ENCODE assay signal across 9 mouse cellular contexts in the genomic region with DNA sequence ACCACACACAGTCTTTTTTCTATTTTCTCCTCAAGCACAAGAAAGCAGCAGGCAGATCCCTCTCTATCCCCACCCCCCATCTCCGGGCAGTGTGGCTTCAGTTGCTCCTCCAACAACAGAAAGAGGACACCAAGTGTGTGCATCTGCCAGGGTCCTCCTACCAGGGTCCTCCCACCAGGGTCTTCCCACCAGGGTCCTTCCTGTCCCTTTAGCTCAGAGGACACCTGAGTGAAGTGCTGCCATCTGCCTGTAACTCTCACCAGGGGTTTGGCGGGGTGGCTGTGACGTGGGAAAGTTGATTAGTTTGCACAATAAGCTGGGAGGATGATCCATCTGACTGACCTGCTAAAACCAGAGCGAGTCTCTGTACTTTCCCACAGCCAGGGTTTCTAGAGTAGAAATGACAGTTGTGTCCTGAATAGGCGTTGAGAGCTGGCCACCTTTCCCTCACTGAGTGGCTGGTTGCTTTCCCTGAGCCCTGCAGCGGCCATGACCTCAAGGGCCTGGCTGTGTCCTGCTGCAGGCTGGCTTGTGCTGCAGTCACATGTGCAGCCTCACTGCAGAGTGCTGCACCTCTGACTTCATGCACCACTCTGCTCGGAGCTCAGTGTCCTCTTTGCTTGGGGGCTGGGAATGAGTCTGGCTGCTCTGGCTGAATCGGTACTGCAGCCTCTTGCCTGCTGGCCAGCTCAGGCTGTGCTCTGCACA. TPM values are rescaled to one million over a fixed set of nuclear protein-coding genes. Genes with fewer than 3 reads are reported as not detected.
A peak's percentile ranks its signal among the peaks of the same experiment; 100 is the strongest.
DNase-seq lines count a peak whose midpoint lies in the region; ATAC-seq and TF ChIP-seq lines count a peak whose summit lies in the region.
"Had no signal": no experiment of that assay in that cellular context is flagged by ENCODE, and none has a peak within 500 bp of the region (broad histone marks: within the 10 kb centered on the region; RNA-seq: fewer than 3 reads in every experiment).

No protein-coding gene starts in this region.

- no peak for DNase-seq in forebrain, embryonic 10.5 days (ENCODE audit: extremely low spot score, low spot score)
- DNase-seq in midbrain, embryonic 10.5 days (ENCODE audit: low spot score), result no peak
- no peak for DNase-seq in stomach, postnatal 0 days (ENCODE audit: low spot score)
- DNase-seq in left cerebral cortex, adult 9 months (ENCODE audit: low spot score in 2 of 2), result no peak
- DNase-seq in thymus, adult 2 months, result no peak
- DNase-seq: B cell, adult 2 months had no signal

- no peak for TF ChIP-seq POLR2A in thymus, adult 2 months (IDR thresholded peaks at IDR 0.05; ENCODE audit: control insufficient read depth, extremely low read depth, insufficient read depth, low read length, poor library complexity)

- no peak overlapping the region for H3K4me2 ChIP-seq in forebrain, embryonic 13.5 days
- no peak overlapping the region for H3K4me2 ChIP-seq in midbrain, embryonic 15.5 days
- no peak overlapping the region for H3K4me2 ChIP-seq in kidney, embryonic 16.5 days (replicated peaks; ENCODE audit: low read depth, low read length)
- H3K4me2 ChIP-seq in stomach, postnatal 0 days (replicated peaks; ENCODE audit: low read depth), result no peak overlapping the region

- H3K36me3 ChIP-seq in forebrain, embryonic 13.5 days (ENCODE audit: poor library complexity, severe bottlenecking), result no peaks in the 10 kb centered on the region; the same call in 1 of the 2 replicates
- H3K36me3 ChIP-seq in forebrain, embryonic 10.5 days (replicated peaks), result peaks cover 20% of the 10 kb centered on the region
- peaks cover 14% of the 10 kb centered on the region for H3K36me3 ChIP-seq in midbrain, embryonic 10.5 days
- no peaks in the 10 kb centered on the region for H3K36me3 ChIP-seq in midbrain, embryonic 15.5 days (replicated peaks)
- H3K36me3 ChIP-seq in kidney, embryonic 16.5 days (ENCODE audit: insufficient read depth, low read length), result peaks cover 4% of the 10 kb centered on the region; the same call in 1 of the 2 replicates
- H3K36me3 ChIP-seq in stomach, postnatal 0 days (ENCODE audit: control insufficient read depth, insufficient read depth, low read length), result no peaks in the 10 kb centered on the region
- H3K36me3 ChIP-seq in thymus, adult 2 months (ENCODE audit: control insufficient read depth, insufficient read depth, low read length), result no peaks in the 10 kb centered on the region

- H3K9ac ChIP-seq in forebrain, embryonic 13.5 days, result peak overlapping the region; percentile 28; the same call in 1 of the 2 replicates
- no peak overlapping the region for H3K9ac ChIP-seq in midbrain, embryonic 15.5 days
- H3K9ac ChIP-seq in kidney, embryonic 16.5 days (replicated peaks; ENCODE audit: low read length), result peak overlapping the region; percentile 15; the same call in 1 of the 2 replicates
- H3K9ac ChIP-seq in stomach, postnatal 0 days (ENCODE audit: low read length), result no peak overlapping the region

- no peak for ATAC-seq in forebrain, embryonic 13.5 days
- no peak for ATAC-seq in midbrain, embryonic 15.5 days (replicated peaks)
- ATAC-seq in kidney, embryonic 16.5 days (ENCODE audit: low FRiP score, low TSS enrichment), result peak; percentile 74
- ATAC-seq in stomach, postnatal 0 days (ENCODE audit: low FRiP score, low TSS enrichment), result 0 out of 2 replicates have a peak, but pooled peaks have one; percentile 40

- H3K27me3 ChIP-seq in forebrain, embryonic 13.5 days, result no peaks in the 10 kb centered on the region
- no peaks in the 10 kb centered on the region for H3K27me3 ChIP-seq in forebrain, embryonic 10.5 days (ENCODE audit: poor library complexity, severe bottlenecking)
- no peaks in the 10 kb centered on the region for H3K27me3 ChIP-seq in midbrain, embryonic 10.5 days (ENCODE audit: low read depth, poor library complexity, severe bottlenecking)
- H3K27me3 ChIP-seq in midbrain, embryonic 15.5 days (replicated peaks), result no peaks in the 10 kb centered on the region
- no peaks in the 10 kb centered on the region for H3K27me3 ChIP-seq in kidney, embryonic 16.5 days (ENCODE audit: insufficient read depth, low read length)
- H3K27me3 ChIP-seq in stomach, postnatal 0 days (ENCODE audit: control insufficient read depth, insufficient read depth, low read length), result no peaks in the 10 kb centered on the region
- no peaks in the 10 kb centered on the region for H3K27me3 ChIP-seq in thymus, adult 2 months (ENCODE audit: control insufficient read depth, insufficient read depth, low read length)

- H3K9me3 ChIP-seq in forebrain, embryonic 13.5 days (replicated peaks), result no peaks in the 10 kb centered on the region
- no peaks in the 10 kb centered on the region for H3K9me3 ChIP-seq in forebrain, embryonic 10.5 days
- H3K9me3 ChIP-seq in midbrain, embryonic 10.5 days (replicated peaks), result no peaks in the 10 kb centered on the region
- no peaks in the 10 kb centered on the region for H3K9me3 ChIP-seq in midbrain, embryonic 15.5 days
- no peaks in the 10 kb centered on the region for H3K9me3 ChIP-seq in kidney, embryonic 16.5 days (ENCODE audit: low read length)
- no peaks in the 10 kb centered on the region for H3K9me3 ChIP-seq in stomach, postnatal 0 days (ENCODE audit: control insufficient read depth, low read length)

- no peak for TF ChIP-seq EP300 in stomach, postnatal 0 days (optimal IDR thresholded peaks at IDR 0.05)

- no peak overlapping the region for H3K27ac ChIP-seq in forebrain, embryonic 13.5 days
- no peak overlapping the region for H3K27ac ChIP-seq in forebrain, embryonic 10.5 days
- peak overlapping the region; percentile 38; the same call in 1 of the 2 replicates for H3K27ac ChIP-seq in midbrain, embryonic 10.5 days (replicated peaks)
- no peak overlapping the region for H3K27ac ChIP-seq in midbrain, embryonic 15.5 days
- peak overlapping the region; percentile 79 for H3K27ac ChIP-seq in kidney, embryonic 16.5 days (ENCODE audit: low read length)
- H3K27ac ChIP-seq in stomach, postnatal 0 days (replicated peaks), result no peak overlapping the region
- H3K27ac ChIP-seq in thymus, adult 2 months (ENCODE audit: control insufficient read depth, insufficient read depth, low read length), result no peak overlapping the region

- 48% methylated on average over 8 of the region's 8 CpGs for WGBS in forebrain, embryonic 13.5 days
- 56% methylated on average over 8 of the region's 8 CpGs for WGBS in forebrain, embryonic 10.5 days
- WGBS in midbrain, embryonic 10.5 days, result 54% methylated on average over 8 of the region's 8 CpGs
- WGBS in midbrain, embryonic 15.5 days, result 44% methylated on average over 8 of the region's 8 CpGs
- WGBS in kidney, embryonic 16.5 days, result 32% methylated on average over 8 of the region's 8 CpGs
- 56% methylated on average over 8 of the region's 8 CpGs for WGBS in stomach, postnatal 0 days
- WGBS in thymus, adult 2 months, result 88% methylated on average over 8 of the region's 8 CpGs

- TF ChIP-seq CTCF in stomach, postnatal 0 days (IDR thresholded peaks at IDR 0.05; ENCODE audit: low read depth), result peak; percentile 30
- TF ChIP-seq CTCF in thymus, adult 2 months (IDR thresholded peaks at IDR 0.05; ENCODE audit: borderline replicate concordance, control insufficient read depth, extremely low read depth, insufficient read depth, low read length, poor library complexity), result no peak

- H3K4me3 ChIP-seq in forebrain, embryonic 13.5 days, result no peak overlapping the region
- H3K4me3 ChIP-seq in forebrain, embryonic 10.5 days, result no peak overlapping the region
- H3K4me3 ChIP-seq in midbrain, embryonic 10.5 days, result no peak overlapping the region
- no peak overlapping the region for H3K4me3 ChIP-seq in midbrain, embryonic 15.5 days
- H3K4me3 ChIP-seq in kidney, embryonic 16.5 days (ENCODE audit: low read length), result no peak overlapping the region
- H3K4me3 ChIP-seq in stomach, postnatal 0 days (ENCODE audit: low read depth, low read length), result no peak overlapping the region
- no peak overlapping the region for H3K4me3 ChIP-seq in thymus, adult 2 months (ENCODE audit: control insufficient read depth, insufficient read depth, low read length)

- no peaks in the 10 kb centered on the region for H3K4me1 ChIP-seq in forebrain, embryonic 13.5 days
- peaks cover 12% of the 10 kb centered on the region for H3K4me1 ChIP-seq in forebrain, embryonic 10.5 days
- H3K4me1 ChIP-seq in midbrain, embryonic 10.5 days, result peaks cover 7% of the 10 kb centered on the region; the same call in 1 of the 2 replicates
- no peaks in the 10 kb centered on the region for H3K4me1 ChIP-seq in midbrain, embryonic 15.5 days
- H3K4me1 ChIP-seq in kidney, embryonic 16.5 days (ENCODE audit: insufficient read depth, low read length), result peaks cover 13% of the 10 kb centered on the region
- H3K4me1 ChIP-seq in stomach, postnatal 0 days (replicated peaks; ENCODE audit: control insufficient read depth, insufficient read depth), result no peaks in the 10 kb centered on the region
- no peaks in the 10 kb centered on the region for H3K4me1 ChIP-seq in thymus, adult 2 months (replicated peaks; ENCODE audit: control insufficient read depth, insufficient read depth, low read length)

RNA-seq across cellular contexts. Expression of a gene that starts 15.4 kb away (rescaled TPM):
- polyA plus RNA-seq in forebrain, embryonic 13.5 days (2015; fragmentation: Nextera tagmentation; extraction: Ambion mirVana), result 0.65 and 0.89 TPM in 2 replicates
- polyA plus RNA-seq in forebrain, embryonic 10.5 days (2016; fragmentation: Nextera tagmentation; extraction: Ambion mirVana), result 0.25 and 0.26 TPM in 2 replicates
- polyA plus RNA-seq in midbrain, embryonic 10.5 days (2016; fragmentation: Nextera tagmentation; extraction: Ambion mirVana), result 0.07 and 0.12 TPM in 2 replicates
- 1.3 and 1.4 TPM in 2 replicates for polyA plus RNA-seq in midbrain, embryonic 15.5 days (2015; fragmentation: Nextera tagmentation; extraction: Ambion mirVana)
- 1.5 and 1.6 TPM in 2 replicates for polyA plus RNA-seq in kidney, embryonic 16.5 days (2015; fragmentation: Nextera tagmentation; extraction: Ambion mirVana)
- polyA plus RNA-seq in stomach, postnatal 0 days (2015; fragmentation: Nextera tagmentation; extraction: Ambion mirVana), result 0.28 and 0.40 TPM in 2 replicates
- polyA plus RNA-seq in thymus, adult 2 months (2012; rRNA removed), result 1.4 and 2.0 TPM in 2 replicates

RNA-seq across cellular contexts. Expression of a gene that starts 38.7 kb away (rescaled TPM):
- polyA plus RNA-seq in forebrain, embryonic 13.5 days (2015; fragmentation: Nextera tagmentation; extraction: Ambion mirVana), result 49.4 and 53.6 TPM in 2 replicates
- polyA plus RNA-seq in forebrain, embryonic 10.5 days (2016; fragmentation: Nextera tagmentation; extraction: Ambion mirVana), result 96.5 and 105 TPM in 2 replicates
- 77.6 and 93.7 TPM in 2 replicates for polyA plus RNA-seq in midbrain, embryonic 10.5 days (2016; fragmentation: Nextera tagmentation; extraction: Ambion mirVana)
- 42.6 and 44.6 TPM in 2 replicates for polyA plus RNA-seq in midbrain, embryonic 15.5 days (2015; fragmentation: Nextera tagmentation; extraction: Ambion mirVana)
- polyA plus RNA-seq in kidney, embryonic 16.5 days (2015; fragmentation: Nextera tagmentation; extraction: Ambion mirVana), result 84.3 and 91.4 TPM in 2 replicates
- polyA plus RNA-seq in stomach, postnatal 0 days (2015; fragmentation: Nextera tagmentation; extraction: Ambion mirVana), result 30.4 and 33.7 TPM in 2 replicates
- polyA plus RNA-seq in thymus, adult 2 months (2012; rRNA removed), result 35.8 and 36.6 TPM in 2 replicates

Comparison
In these comparisons a context has a peak if more than half of its experiments do, and no peak if none do; other contexts are left out.
1. H3K27ac ChIP-seq: peak in midbrain, embryonic 10.5 days (single experiment) and kidney, embryonic 16.5 days (single experiment); none in forebrain, embryonic 13.5 days (single experiment), forebrain, embryonic 10.5 days (single experiment), midbrain, embryonic 15.5 days (single experiment), stomach, postnatal 0 days (single experiment) and thymus, adult 2 months (single experiment).
2. ATAC-seq: peak in kidney, embryonic 16.5 days (single experiment) and stomach, postnatal 0 days (single experiment); none in forebrain, embryonic 13.5 days (single experiment) and midbrain, embryonic 15.5 days (single experiment).
3. H3K9ac ChIP-seq: peak in forebrain, embryonic 13.5 days (single experiment) and kidney, embryonic 16.5 days (single experiment); none in midbrain, embryonic 15.5 days (single experiment) and stomach, postnatal 0 days (single experiment).